Mouse (Mus musculus) lung, postnatal 0 days (tissue): ENCODE measurements around the gene Dusp18.

Source experiments
- CTCF ChIP-seq: IDR thresholded peaks from 2 replicates; pipeline ENCODE4 v1.5.1; 2016; ENCODE audit warnings: antibody characterized with exemption, mild to moderate bottlenecking
- EP300 ChIP-seq: IDR thresholded peaks from 2 replicates; pipeline ENCODE4 v1.6.1; 2016; ENCODE audit warnings: antibody characterized with exemption, mild to moderate bottlenecking, control low read depth

- TF ChIP-seq CTCF (peak; percentile 94), EP300 (no peak)
Measured at GRCm38 (mm10) chr11:3879836-3880235, 15.2 kb upstream of the Dusp18 start.
